Mouse (Mus musculus) stomach, embryonic 16.5 days (tissue): ENCODE measurements at regions not wholly inside any gene's neighbourhood (a gene's known extent, or its start where the extent isn't known, plus 50 kb on each side); places are given as distances from the start of the nearest gene placed in this dataset.

Experiments used
- ATAC-seq: fragments of 200-750 bp; cut with Nextera tagmentation; 2 replicates; pipeline ENCODE4 v1.8.0; 2017; ENCODE audit warnings: moderate number of reproducible peaks, moderate TSS enrichment; ENCODE audit not compliant: insufficient read depth, low FRiP score
- H3K27ac ChIP-seq: fragments of 300-500 bp; sonication (generic); 2 replicates; pipeline ENCODE4 v1.5.1; 2014; ENCODE audit warnings: low read length
- H3K27me3 ChIP-seq: fragments of 300-500 bp; sonication (generic); 2 replicates; pipeline ENCODE4 v1.6.1; 2014; ENCODE audit warnings: low read length, control low read depth, mixed read lengths; ENCODE audit not compliant: control insufficient read depth, insufficient read depth
- H3K36me3 ChIP-seq: fragments of 300-500 bp; sonication (generic); 2 replicates; pipeline ENCODE4 v1.6.1; 2014; ENCODE audit warnings: low read length; ENCODE audit not compliant: control insufficient read depth, insufficient read depth
- H3K4me1 ChIP-seq: fragments of 300-500 bp; sonication (generic); 2 replicates; pipeline ENCODE4 v1.6.1; 2014; ENCODE audit warnings: low read length, control low read depth, mixed read lengths; ENCODE audit not compliant: control insufficient read depth, insufficient read depth
- H3K4me2 ChIP-seq: fragments of 300-500 bp; sonication (generic); 2 replicates; pipeline ENCODE4 v1.6.1; 2014; ENCODE audit warnings: low read depth, low read length, mixed read lengths
- H3K4me3 ChIP-seq: fragments of 300-500 bp; sonication (generic); replicated peaks from 2 replicates; pipeline ENCODE4 v1.5.1; 2014; ENCODE audit warnings: mild to moderate bottlenecking, low read length
- H3K9ac ChIP-seq: fragments of 300-500 bp; sonication (generic); 2 replicates; pipeline ENCODE4 v1.6.1; 2014; ENCODE audit warnings: low read length
- H3K9me3 ChIP-seq: fragments of 300-500 bp; sonication (generic); replicated peaks from 2 replicates; pipeline ENCODE4 v1.6.1; 2016; ENCODE audit warnings: low read length, control low read depth; ENCODE audit not compliant: control insufficient read depth
- WGBS: fragments of 180-500 bp; shearing (Covaris S2); extraction: QIAGEN DNeasy Blood & Tissue Kit; methylation state at CpG from one replicate; pipeline ENCODE4 v1.1.7; 2014; 5-methylcytosine and 5-hydroxymethylcytosine counted together

DNA sequence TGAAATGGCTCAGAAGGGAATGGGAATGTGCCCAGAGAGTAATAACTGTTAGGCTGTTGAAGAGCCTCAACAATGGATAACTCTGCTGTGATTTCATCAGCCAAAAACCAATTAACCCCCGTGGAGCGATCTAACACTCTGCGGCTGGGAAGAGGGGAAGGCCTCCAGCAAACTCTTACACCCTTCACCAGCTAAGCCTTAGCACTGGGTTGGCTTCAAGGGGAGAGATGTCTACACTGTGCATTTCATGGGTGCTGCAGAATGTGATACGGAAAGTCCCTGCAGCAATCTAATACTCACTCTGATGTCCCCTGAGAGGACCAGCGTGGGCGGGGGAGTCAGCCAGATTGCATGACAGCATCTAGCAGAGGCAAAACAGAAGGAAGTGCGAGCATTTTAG, 460.2 kb downstream of the Fut8 start:
- Histone ChIP-seq H3K36me3 (no peaks in the 10 kb centered on the region), H3K27ac (no peak overlapping the region), H3K4me1 (no peaks in the 10 kb centered on the region), H3K9me3 (no peaks in the 10 kb centered on the region), H3K4me3 (no peak overlapping the region), H3K27me3 (no peaks in the 10 kb centered on the region), H3K4me2 (no peak overlapping the region), H3K9ac (no peak overlapping the region)
- WGBS: 70% methylated on average over 7 of the region's 7 CpGs
- ATAC-seq: no peak

DNA sequence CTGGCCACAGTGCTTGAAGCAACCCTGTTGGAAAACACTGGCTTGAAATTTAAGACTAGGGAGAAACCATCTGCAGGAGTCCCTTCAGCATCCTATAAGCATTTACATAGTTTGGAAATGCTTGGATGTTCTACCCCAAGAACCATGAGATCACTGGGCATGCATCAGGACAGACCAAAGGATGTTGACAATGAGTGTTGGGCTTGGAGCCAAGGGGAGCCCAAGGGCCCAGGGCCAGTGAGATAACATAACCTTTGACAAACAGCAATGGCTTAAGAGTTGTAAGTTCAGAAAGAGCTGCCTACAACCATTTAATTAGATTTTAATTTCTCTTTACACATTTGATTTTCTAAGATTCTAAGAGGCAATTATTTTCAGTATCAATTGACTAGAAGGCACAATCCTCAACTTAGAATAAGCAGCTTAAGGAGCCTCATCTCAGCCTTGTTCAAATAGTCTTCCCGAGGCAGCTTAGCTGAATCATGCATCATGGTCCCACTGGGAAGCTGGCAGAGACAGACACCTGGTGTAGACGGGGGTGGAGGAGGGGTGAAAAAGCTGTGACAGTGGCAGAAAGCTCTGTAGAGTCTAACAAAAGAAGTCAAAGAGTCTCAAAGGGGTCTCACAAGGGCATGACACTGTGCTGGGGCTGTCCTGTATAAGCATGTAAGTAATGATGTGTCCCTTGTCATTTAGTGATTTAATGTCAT, 462.1 kb downstream of the Fut8 start:
- no peak overlapping the region for H3K9ac ChIP-seq
- ATAC-seq: no peak
- no peak overlapping the region for H3K4me3 ChIP-seq
- H3K27me3 ChIP-seq: no peaks in the 10 kb centered on the region
- 25% methylated on average over 2 of the region's 2 CpGs for WGBS
- H3K9me3 ChIP-seq: no peaks in the 10 kb centered on the region
- no peak overlapping the region for H3K4me2 ChIP-seq
- no peaks in the 10 kb centered on the region for H3K4me1 ChIP-seq
- H3K36me3 ChIP-seq: no peaks in the 10 kb centered on the region
- no peak overlapping the region for H3K27ac ChIP-seq

DNA sequence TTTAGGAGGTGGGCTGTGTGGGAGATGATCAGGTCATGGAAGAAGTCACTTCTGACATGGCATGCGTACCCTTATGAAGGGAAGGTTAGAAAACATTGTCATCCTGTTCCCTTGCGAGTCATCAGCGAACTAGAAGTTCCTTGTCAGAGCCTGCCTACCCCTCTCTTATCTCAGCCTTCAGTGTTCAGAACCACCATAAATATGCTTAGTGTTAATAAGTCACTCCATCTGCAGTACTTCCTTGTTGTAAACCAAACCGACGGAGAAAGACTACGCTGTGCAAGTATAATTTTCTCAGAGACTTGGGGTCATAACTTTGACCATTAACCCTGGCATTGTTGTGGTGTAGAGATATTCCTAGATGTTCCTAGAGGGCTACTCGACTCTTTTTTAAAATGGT, 477.6 kb downstream of the Fut8 start:
- H3K36me3 ChIP-seq: no peaks in the 10 kb centered on the region
- no peak overlapping the region for H3K4me3 ChIP-seq
- H3K4me1 ChIP-seq: no peaks in the 10 kb centered on the region
- no peak overlapping the region for H3K9ac ChIP-seq
- H3K4me2 ChIP-seq: no peak overlapping the region
- H3K27me3 ChIP-seq: no peaks in the 10 kb centered on the region
- no peak for ATAC-seq
- no peaks in the 10 kb centered on the region for H3K9me3 ChIP-seq
- no peak overlapping the region for H3K27ac ChIP-seq
- 57% methylated on average over 7 of the region's 7 CpGs for WGBS

DNA sequence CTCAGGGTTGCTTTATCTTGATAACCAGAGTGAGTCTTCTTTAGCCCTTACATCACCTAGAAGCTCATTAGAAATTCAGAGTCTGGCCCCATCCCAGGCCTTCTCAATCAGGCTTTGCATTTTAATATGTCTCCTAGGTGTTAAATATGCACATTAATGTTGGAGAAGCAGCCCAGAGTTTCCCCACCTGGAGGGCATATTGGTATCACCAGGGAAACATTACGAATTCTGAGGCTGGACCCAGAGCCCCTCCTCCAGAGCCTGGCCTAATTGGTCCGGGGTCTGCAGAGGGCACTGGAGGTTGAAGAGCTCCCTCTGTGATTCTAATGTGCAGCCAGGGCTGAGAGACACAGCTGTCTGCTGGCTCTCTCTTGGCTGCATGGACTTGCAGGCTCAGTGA, 478.1 kb downstream of the Fut8 start:
- Histone ChIP-seq H3K4me3 (no peak overlapping the region), H3K36me3 (no peaks in the 10 kb centered on the region), H3K27ac (no peak overlapping the region), H3K4me2 (no peak overlapping the region), H3K27me3 (no peaks in the 10 kb centered on the region), H3K4me1 (no peaks in the 10 kb centered on the region), H3K9me3 (no peaks in the 10 kb centered on the region), H3K9ac (no peak overlapping the region)
- 40% methylated on average over 2 of the region's 2 CpGs for WGBS
- ATAC-seq: no peak

DNA sequence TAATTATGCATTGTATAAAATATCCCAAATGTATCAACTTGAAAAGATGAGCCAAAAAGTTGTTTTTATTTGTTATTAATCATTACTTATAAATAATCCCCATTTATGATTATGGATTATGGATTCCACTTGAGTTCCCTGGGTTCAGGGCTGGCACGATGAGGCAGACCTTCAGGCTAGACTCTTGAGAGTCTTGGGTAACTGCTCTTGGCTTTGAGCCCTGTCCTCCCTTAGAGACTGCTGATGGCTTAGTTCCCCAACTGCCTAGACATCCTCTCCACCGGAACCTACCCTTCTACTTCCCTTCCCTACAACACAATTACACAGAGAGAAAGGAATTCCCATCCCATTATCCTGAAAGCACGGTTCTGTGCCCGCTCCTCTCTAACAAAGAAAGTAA, 466.3 kb upstream of the Gm6657 start:
- Histone ChIP-seq H3K4me2 (no peak overlapping the region), H3K27ac (no peak overlapping the region), H3K27me3 (no peaks in the 10 kb centered on the region), H3K4me1 (no peaks in the 10 kb centered on the region), H3K9ac (no peak overlapping the region), H3K4me3 (no peak overlapping the region), H3K9me3 (no peaks in the 10 kb centered on the region), H3K36me3 (no peaks in the 10 kb centered on the region)
- WGBS: 49% methylated on average over 4 of the region's 4 CpGs
- ATAC-seq: no peak

DNA sequence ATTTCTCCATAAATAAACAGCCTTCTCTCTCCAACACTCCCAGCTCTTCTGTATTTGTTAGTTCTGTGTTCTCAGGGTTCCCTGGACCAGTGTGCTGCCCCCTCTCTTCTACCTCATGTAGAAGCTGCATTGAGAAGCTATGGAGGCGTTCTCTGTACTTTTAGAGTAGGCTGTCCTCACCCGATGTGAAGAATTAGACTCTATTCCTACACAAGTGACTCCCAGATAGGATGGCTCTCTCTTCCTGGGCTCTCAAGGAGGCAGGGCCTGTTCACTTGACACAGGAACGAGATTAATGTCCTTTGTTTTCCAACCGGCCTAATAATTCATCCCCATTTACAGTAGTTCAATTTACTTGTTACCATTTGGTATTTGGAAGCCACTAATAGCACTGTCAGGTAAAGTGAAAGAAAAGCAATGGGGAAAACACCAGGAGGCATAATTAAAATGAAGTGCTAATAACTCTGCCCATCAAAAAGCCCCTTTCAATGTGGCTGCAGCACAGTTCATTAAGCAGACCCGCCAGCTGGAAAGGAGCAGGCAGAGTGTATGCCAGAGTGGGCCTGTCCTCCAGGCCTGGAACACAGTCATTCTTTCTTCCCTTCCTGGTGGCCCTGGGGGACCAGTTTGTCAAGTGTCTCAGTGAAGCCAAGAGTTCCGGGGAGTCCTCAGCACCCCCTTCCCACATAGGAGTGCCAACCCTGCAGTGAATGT, 454.8 kb upstream of the Gm6657 start:
- WGBS: 70% methylated on average over 6 of the region's 6 CpGs
- no peak overlapping the region for H3K9ac ChIP-seq
- no peaks in the 10 kb centered on the region for H3K36me3 ChIP-seq
- no peak for ATAC-seq
- H3K4me1 ChIP-seq: no peaks in the 10 kb centered on the region
- H3K27me3 ChIP-seq: no peaks in the 10 kb centered on the region
- no peak overlapping the region for H3K27ac ChIP-seq
- no peak overlapping the region for H3K4me3 ChIP-seq
- no peaks in the 10 kb centered on the region for H3K9me3 ChIP-seq
- H3K4me2 ChIP-seq: no peak overlapping the region

DNA sequence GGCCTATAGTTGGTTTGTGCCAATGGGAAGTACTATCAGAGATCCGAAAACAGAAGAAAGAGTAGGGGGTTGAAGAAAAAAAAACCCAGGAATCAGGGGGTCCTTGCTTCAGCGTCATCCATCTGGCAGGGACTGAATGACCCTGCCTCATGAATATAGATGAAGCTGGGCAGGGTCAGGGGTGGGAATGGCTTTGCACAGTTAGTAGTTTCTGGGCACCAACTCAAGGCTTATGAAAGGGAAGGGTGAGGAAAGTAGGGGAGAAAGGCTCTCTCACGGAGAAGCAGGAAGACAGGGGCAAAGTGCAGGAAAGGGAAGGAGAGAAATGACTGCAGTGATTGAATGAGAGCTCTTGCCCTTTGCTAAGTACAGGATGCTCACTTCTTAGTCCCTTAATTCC, 451.3 kb upstream of the Gm6657 start:
- Histone ChIP-seq H3K27me3 (no peaks in the 10 kb centered on the region), H3K9ac (no peak overlapping the region), H3K4me1 (no peaks in the 10 kb centered on the region), H3K9me3 (no peaks in the 10 kb centered on the region), H3K4me3 (no peak overlapping the region), H3K27ac (no peak overlapping the region), H3K36me3 (no peaks in the 10 kb centered on the region), H3K4me2 (no peak overlapping the region)
- WGBS: 37% methylated on average over 3 of the region's 3 CpGs
- no peak for ATAC-seq

DNA sequence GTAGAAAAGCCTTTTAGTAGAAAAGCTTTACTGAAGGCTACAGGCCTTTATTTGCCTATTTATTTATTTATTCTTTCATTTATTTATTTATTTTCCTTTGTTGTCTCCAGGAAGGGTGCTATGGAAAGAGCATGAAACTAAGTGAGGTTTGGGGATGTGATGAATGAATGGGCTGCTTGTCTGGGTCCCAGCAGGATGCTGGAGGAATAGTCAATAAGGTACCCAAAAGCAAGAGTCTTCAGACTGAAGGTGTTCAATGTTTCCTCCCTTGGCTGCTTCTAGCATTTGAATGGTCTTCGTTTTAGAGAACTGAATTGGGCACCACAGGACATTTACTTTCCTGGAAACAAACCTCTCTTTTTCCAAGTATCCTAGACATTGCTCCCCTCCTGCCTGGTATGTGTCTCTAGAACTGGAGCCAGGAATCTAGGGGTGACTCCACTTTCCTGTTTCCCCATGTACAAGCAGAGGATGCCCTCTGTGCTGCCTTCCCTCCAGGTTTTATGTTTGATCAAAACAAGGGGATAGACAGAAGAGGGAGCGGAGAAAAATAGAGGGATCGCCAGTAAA, 444.5 kb upstream of the Gm6657 start:
- H3K36me3 ChIP-seq: no peaks in the 10 kb centered on the region
- H3K9me3 ChIP-seq: no peaks in the 10 kb centered on the region
- no peak for ATAC-seq
- no peak overlapping the region for H3K4me3 ChIP-seq
- no peaks in the 10 kb centered on the region for H3K4me1 ChIP-seq
- no peak overlapping the region for H3K9ac ChIP-seq
- WGBS: 81% methylated on average over 3 of the region's 3 CpGs
- H3K4me2 ChIP-seq: no peak overlapping the region
- no peaks in the 10 kb centered on the region for H3K27me3 ChIP-seq
- no peak overlapping the region for H3K27ac ChIP-seq

DNA sequence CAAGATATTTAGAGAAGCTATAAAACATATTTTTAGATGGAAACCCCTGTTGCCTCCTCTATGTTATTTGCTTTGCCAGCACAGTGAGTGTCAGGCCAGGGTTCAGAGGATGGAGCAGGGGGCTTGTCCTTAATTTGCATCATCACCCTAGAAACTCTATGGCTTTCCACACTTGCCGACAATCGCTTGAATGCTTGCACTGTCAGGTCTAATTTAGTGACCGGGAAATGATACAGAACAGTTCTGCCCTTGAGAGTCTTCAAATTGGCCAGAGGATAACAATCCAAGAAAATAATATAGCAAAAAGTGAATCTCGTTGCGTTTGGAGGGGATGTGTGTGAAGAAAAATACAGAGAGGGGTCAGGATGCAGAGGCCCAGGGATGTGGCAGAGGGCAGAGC, 441.9 kb upstream of the Gm6657 start:
- Histone ChIP-seq H3K9me3 (no peaks in the 10 kb centered on the region), H3K27ac (no peak overlapping the region), H3K4me3 (no peak overlapping the region), H3K4me2 (no peak overlapping the region), H3K9ac (no peak overlapping the region), H3K4me1 (no peaks in the 10 kb centered on the region), H3K36me3 (no peaks in the 10 kb centered on the region), H3K27me3 (no peaks in the 10 kb centered on the region)
- no peak for ATAC-seq
- WGBS: 77% methylated on average over 5 of the region's 5 CpGs
